Mouse (Mus musculus): ENCODE measurements around the gene Ipmk. TPM values are rescaled to one million over a fixed set of nuclear protein-coding genes. Genes with fewer than 3 reads are reported as not detected.
"Not testable (repeated sequence)": the region's sequence is repeated elsewhere in the genome, so short reads cannot be mapped to it uniquely, and the experiment has no call there.

Ipmk gene
- polyA plus RNA-seq, 1 experiment: 0.52 TPM

GRCm38 (mm10) chr10:71376014-71376413, 28.5 kb downstream of the Ipmk start:
- H3K36me3 ChIP-seq (ENCODE audit: control insufficient read depth): peaks cover 75% of the 10 kb centered on the region
- H3K4me1 ChIP-seq (ENCODE audit: control insufficient read depth): no peaks in the 10 kb centered on the region; the same call in none of the 2 replicates

GRCm38 (mm10) chr10:71380406-71380805, 32.8 kb downstream of the Ipmk start:
- peaks cover 68% of the 10 kb centered on the region for H3K36me3 ChIP-seq (ENCODE audit: control insufficient read depth)
- H3K27me3 ChIP-seq (ENCODE audit: control insufficient read depth): no peaks in the 10 kb centered on the region
- no peaks in the 10 kb centered on the region; the same call in 1 of the 2 replicates for H3K4me1 ChIP-seq (ENCODE audit: control insufficient read depth)
- H3K9me3 ChIP-seq (ENCODE audit: control insufficient read depth, low read length): no peaks in the 10 kb centered on the region
- TF ChIP-seq GATA1 (IDR thresholded peaks at IDR 0.05; ENCODE audit: low read length) (no peak), TAL1 (IDR thresholded peaks at IDR 0.05; ENCODE audit: low read length) (no peak)
- no peak overlapping the region for H3K4me3 ChIP-seq (replicated peaks)

More at GRCm38 (mm10) chr10:71376014-71376413, 28.5 kb downstream of the Ipmk start:
- no peak for TF ChIP-seq TAL1 (IDR thresholded peaks at IDR 0.05; ENCODE audit: low read length)
- no peak for TF ChIP-seq GATA1 (IDR thresholded peaks at IDR 0.05; ENCODE audit: low read length)
- H3K4me3 ChIP-seq (replicated peaks): no peak overlapping the region
- no peaks in the 10 kb centered on the region for H3K27me3 ChIP-seq (ENCODE audit: control insufficient read depth)
- no peaks in the 10 kb centered on the region for H3K9me3 ChIP-seq (ENCODE audit: control insufficient read depth, low read length)

DNA sequence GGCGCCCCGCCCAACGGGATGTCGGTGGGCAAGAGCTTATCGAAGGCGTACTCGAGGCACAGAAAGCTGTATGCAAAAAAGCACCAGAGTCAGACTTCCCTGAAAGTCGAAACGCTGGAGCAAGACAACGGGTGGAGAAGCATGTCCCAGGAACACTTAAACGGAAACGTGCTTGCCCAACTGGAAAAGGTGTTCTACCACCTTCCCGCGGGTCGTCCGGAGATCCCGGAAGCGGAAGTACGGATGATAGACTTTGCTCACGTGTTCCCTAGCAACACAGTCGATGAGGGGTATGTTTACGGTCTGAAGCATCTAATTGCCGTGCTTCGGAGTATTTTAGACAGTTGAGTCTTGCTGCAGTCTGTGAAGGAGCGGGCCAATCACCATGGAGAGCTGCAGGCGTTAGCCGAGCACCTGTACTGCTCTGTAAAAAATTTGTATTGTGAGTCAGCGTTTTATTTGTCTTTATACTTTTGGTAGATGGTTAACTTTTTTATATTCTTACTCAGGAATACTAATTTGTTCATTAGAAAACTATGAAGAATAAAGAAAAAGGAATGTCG, 34.0 kb downstream of the Ipmk start:
- Histone ChIP-seq H3K4me1 (ENCODE audit: control insufficient read depth) (no peaks in the 10 kb centered on the region), H3K36me3 (ENCODE audit: control insufficient read depth) (peaks cover 61% of the 10 kb centered on the region), H3K4me3 (replicated peaks) (no peak overlapping the region), H3K27me3 (ENCODE audit: control insufficient read depth) (no peaks in the 10 kb centered on the region), H3K9me3 (ENCODE audit: control insufficient read depth, low read length) (no peaks in the 10 kb centered on the region)
- TF ChIP-seq GATA1 (IDR thresholded peaks at IDR 0.05; ENCODE audit: low read length) (no peak), TAL1 (IDR thresholded peaks at IDR 0.05; ENCODE audit: low read length) (no peak)

- TF ChIP-seq GATA1 (IDR thresholded peaks at IDR 0.05; ENCODE audit: low read length) (no peak), TAL1 (IDR thresholded peaks at IDR 0.05; ENCODE audit: low read length) (no peak)
- H3K9me3 ChIP-seq (ENCODE audit: control insufficient read depth, low read length): no peaks in the 10 kb centered on the region
- no peaks in the 10 kb centered on the region for H3K27me3 ChIP-seq (ENCODE audit: control insufficient read depth)
- H3K36me3 ChIP-seq (ENCODE audit: control insufficient read depth): peaks cover 55% of the 10 kb centered on the region
- no peaks in the 10 kb centered on the region for H3K4me1 ChIP-seq (ENCODE audit: control insufficient read depth)
- H3K4me3 ChIP-seq (replicated peaks): no peak overlapping the region
Measured at GRCm38 (mm10) chr10:71382109-71382508, 34.5 kb downstream of the Ipmk start.

- no peak overlapping the region for H3K4me3 ChIP-seq (replicated peaks)
- TF ChIP-seq TAL1 (IDR thresholded peaks at IDR 0.05; ENCODE audit: low read length) (no peak), GATA1 (IDR thresholded peaks at IDR 0.05; ENCODE audit: low read length) (no peak)
- no peaks in the 10 kb centered on the region for H3K9me3 ChIP-seq (ENCODE audit: control insufficient read depth, low read length)
- H3K27me3 ChIP-seq (ENCODE audit: control insufficient read depth): no peaks in the 10 kb centered on the region
- no peaks in the 10 kb centered on the region for H3K4me1 ChIP-seq (ENCODE audit: control insufficient read depth)
- H3K36me3 ChIP-seq (ENCODE audit: control insufficient read depth): peaks cover 50% of the 10 kb centered on the region
Measured at GRCm38 (mm10) chr10:71382858-71383551, 35.4 kb downstream of the Ipmk start.

- peaks cover 46% of the 10 kb centered on the region for H3K36me3 ChIP-seq (ENCODE audit: control insufficient read depth)
- H3K4me3 ChIP-seq (replicated peaks); H3K9me3 ChIP-seq (ENCODE audit: control insufficient read depth, low read length); H3K27me3 ChIP-seq (ENCODE audit: control insufficient read depth); H3K4me1 ChIP-seq (ENCODE audit: control insufficient read depth): not testable (repeated sequence)
Measured at GRCm38 (mm10) chr10:71383552-71383924, 36.0 kb downstream of the Ipmk start.

DNA sequence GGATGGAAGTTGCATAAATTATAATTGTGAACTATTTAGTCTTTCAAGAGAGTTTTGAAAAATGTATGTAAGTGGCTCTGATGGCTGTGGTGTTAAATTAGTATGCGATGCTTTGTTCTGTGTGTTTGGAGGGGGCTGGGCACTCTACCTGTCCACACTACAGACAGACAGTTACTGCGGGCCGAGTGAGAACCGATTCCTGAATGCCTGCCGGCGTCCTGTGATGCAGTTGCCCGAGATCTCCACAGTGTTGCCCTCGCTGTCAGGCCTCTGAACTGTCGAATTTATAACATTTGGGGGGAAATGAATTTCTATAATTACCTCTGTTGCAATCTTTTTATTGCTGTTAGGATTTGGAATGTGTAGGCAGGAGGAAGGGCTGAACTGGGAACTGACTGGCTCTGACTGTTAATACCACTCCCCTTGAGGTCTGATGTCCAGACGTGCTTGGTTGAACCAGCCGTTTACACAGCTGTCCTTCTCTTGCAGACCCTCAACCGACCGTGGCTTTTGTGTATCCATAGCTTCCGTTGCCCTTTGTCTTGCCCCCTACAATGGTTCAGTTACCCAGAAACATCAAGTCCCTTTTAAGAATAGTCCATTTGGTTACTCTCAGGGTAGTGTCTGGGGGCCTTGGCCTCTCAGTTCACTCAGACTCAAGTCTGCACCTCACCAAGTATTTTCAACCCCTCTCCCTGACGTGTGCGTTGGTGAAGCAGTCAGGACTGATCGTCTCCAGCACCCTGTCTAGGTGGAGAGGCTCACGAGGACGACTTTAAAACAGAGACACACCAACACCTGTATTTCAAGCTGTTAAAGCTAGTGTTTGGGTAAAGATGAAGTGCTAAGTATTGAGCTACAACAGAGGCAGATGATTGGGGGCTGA, 36.8 kb downstream of the Ipmk start:
- Histone ChIP-seq H3K4me1 (ENCODE audit: control insufficient read depth) (no peaks in the 10 kb centered on the region), H3K9me3 (ENCODE audit: control insufficient read depth, low read length) (no peaks in the 10 kb centered on the region), H3K4me3 (replicated peaks) (no peak overlapping the region), H3K36me3 (ENCODE audit: control insufficient read depth) (peaks cover 37% of the 10 kb centered on the region), H3K27me3 (ENCODE audit: control insufficient read depth) (no peaks in the 10 kb centered on the region)
- no peak for TF ChIP-seq GATA1 (IDR thresholded peaks at IDR 0.05; ENCODE audit: low read length)
- no peak for TF ChIP-seq TAL1 (IDR thresholded peaks at IDR 0.05; ENCODE audit: low read length)

DNA sequence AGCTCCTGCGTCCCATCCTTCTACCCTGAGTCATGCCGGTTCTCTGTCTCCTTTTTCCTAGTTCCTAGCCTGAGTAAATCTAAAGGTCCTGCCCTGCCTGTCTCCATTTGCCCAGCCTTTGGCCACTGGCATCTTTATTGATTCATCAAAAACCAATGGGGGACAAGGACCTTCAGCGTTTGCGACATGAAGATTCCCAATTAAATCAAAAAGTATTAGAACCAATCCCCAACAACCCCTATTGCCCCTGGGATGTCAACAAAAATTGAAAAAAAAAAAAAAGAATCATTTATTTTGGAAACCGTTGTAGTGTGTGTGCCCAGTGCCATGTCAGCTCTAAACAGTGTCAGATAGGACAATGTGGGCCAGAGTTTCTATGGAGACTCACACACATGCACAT, 41.7 kb downstream of the Ipmk start:
- no peaks in the 10 kb centered on the region for H3K27me3 ChIP-seq (ENCODE audit: control insufficient read depth)
- H3K4me1 ChIP-seq (ENCODE audit: control insufficient read depth): no peaks in the 10 kb centered on the region
- H3K4me3 ChIP-seq (replicated peaks): no peak overlapping the region
- TF ChIP-seq TAL1 (IDR thresholded peaks at IDR 0.05; ENCODE audit: low read length) (no peak), GATA1 (IDR thresholded peaks at IDR 0.05; ENCODE audit: low read length) (no peak)
- H3K9me3 ChIP-seq (ENCODE audit: control insufficient read depth, low read length): peaks cover 5% of the 10 kb centered on the region
- peaks cover 4% of the 10 kb centered on the region; the same call in 1 of the 2 replicates for H3K36me3 ChIP-seq (ENCODE audit: control insufficient read depth)
